Mouse (Mus musculus) kidney, adult 18-20 months (tissue): ENCODE results near the gene Tpx2.

ENCODE experiments used
- DNase-seq: peaks from one replicate; pipeline ENCODE4 v3.0.0; 2021

Gene Tpx2

DNA sequence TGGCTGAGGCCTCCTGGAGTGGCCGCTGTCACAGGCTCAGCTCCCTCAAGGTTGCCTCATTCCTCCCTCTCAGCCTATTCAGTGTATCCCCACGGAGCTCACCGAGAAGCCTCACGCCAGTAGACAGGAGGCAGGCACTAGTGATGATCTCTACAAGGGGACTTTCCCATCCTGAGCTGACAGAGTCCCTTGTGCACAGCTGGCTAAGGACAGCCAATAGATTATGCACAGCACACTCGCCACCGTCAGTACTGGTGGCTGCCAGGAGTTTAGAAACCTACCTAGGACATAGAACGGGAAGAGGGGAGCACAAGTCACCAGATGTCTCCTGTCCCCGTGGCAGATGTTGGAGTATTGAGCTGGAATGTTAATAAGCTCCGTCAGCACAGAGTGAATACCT lies 69.9 kb downstream of the Tpx2 start:
- no peak for DNase-seq

DNA sequence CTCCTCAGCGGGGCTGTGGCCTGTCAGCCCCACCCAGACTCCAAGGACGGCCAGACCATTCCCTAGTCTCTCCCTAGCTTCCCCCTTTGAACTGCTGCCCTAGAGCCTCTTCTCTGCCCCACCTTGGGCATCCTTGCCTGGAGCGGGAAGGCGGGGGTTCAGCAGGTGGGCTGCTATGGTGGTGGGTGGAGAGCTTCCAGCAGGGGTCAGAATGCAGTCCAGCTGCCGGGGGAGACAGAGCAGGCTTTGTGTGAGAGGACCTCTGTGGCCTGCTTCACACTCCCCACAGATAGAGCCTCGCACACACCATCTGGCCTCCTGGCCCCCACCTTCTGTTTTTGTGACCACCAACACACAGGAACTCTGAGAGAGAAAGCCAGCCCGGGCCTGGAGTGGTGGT lies 74.6 kb downstream of the Tpx2 start:
- no peak for DNase-seq

DNA sequence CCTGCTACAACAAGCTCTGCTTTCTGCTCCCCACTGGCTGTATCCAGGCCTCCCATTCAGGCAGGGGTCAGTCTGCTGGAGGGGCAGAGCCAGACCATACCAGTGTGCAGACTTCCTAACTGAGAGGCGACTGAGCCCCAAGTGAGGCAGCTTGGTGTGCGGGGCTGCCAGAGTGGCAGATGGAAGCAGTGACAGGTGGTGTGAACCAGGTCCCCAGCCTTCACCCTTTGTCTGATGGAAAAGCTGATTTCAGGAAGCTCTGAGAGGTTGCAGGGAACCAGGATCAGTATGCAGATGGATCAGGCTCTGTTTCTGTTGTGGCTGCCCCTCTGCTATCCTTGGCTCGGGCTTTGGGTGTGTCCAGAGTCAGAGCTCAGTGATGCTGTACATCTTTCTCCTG lies 75.9 kb downstream of the Tpx2 start:
- no peak for DNase-seq

DNA sequence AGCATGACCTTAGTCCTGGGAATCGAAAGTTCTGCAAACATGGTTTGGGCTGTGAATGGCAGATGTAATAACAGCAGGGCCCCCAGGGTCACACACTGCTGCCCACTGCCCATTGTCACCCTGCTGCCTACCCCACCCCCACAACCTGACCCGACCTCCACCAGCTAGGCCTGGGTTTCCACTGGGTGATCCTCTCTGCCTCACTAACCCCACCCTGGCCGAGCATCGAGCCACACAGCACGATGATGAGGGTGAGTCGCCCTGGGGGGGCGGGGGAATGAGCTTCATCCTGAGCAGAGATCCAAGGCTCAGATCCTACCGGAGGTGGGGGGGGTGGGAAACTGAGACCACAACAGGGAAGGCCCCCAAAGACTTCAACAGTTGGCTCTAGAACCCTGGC lies 76.4 kb downstream of the Tpx2 start:
- no peak for DNase-seq

GRCm38 (mm10) chr2:152924543-152924942 lies 76.8 kb downstream of the Tpx2 start:
- no peak for DNase-seq

- DNase-seq, result peak; percentile 56
Observed at GRCm38 (mm10) chr2:152925189-152925872, 77.6 kb downstream of the Tpx2 start.

GRCm38 (mm10) chr2:152926896-152927295 lies 79.1 kb downstream of the Tpx2 start:
- no peak for DNase-seq

GRCm38 (mm10) chr2:152927371-152927770 lies 79.6 kb downstream of the Tpx2 start:
- no peak for DNase-seq

DNA sequence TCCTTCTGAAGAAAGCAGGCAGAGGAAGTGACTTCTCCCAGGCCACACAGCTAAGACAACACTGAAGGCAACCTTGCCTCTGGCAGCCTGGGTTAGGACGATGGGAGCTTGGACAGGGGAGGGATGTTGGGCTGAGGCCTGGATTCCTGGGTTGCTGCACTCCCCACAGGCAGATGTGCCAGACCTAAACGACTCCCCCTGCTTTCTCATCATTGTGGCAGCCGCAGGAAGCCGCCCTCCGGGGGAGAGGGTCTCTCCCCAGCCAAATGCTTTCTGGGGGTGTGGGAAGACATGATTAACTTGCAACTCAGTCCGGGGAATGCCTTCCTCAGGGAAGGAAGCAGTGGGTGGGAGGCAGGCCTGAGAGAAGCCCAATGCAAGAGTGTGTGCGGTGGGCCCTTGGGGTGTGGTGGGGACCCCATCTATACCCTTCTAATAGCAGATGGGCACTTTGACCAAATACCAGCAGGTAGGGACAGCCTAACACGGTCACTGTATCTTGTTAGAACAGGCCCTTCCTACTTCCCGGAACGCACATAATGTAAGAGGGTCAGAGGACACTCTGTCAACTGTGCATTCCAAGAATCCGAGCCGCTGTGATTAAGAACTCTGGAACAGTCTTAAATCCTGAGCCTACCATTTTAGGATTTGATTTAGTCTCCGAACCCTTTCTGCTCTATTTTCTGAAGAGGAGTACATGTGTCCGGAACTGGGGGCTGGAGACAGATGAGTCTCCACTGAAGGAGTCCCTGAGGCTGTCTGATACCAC lies 80.6 kb downstream of the Tpx2 start:
- no peak for DNase-seq

DNA sequence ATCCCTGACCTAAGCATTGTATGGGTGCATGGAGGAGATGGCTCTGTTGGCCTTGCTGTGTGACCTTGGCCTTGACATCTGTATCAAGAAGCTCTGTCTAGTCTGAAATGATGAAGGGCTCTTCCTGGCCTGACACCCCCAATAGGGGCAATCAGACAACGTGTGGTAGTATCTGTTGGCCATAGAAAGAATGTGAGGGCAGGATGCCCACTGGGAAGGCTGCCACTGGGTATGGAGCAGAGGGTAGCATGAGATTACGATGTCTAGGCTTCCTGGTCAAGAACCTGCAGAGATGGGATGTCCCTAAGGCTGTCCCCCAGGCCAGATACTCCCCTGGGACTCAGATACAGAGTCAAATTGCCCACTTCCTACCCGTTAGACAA lies 81.2 kb downstream of the Tpx2 start:
- no peak for DNase-seq

DNA sequence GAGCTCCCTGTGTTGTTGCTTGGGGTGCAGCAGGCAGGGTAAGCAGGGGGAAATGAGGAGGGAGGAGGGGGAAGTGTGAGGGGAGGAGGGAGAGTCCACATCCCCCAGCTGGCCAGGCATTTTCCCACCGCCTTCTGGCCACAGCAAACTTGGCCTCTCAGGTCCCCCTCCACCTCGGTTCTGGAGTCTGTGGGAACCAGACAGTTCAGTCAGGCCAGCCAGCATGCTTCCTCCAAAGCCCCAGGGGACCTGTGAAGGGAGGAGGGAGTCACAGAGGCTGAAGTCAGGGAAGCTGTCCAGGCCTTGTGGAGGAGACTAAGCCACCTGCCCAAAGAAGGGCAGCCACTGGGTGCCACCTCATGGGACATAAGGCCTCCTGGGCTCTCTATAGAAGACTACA lies 82.5 kb downstream of the Tpx2 start:
- no peak for DNase-seq

DNA sequence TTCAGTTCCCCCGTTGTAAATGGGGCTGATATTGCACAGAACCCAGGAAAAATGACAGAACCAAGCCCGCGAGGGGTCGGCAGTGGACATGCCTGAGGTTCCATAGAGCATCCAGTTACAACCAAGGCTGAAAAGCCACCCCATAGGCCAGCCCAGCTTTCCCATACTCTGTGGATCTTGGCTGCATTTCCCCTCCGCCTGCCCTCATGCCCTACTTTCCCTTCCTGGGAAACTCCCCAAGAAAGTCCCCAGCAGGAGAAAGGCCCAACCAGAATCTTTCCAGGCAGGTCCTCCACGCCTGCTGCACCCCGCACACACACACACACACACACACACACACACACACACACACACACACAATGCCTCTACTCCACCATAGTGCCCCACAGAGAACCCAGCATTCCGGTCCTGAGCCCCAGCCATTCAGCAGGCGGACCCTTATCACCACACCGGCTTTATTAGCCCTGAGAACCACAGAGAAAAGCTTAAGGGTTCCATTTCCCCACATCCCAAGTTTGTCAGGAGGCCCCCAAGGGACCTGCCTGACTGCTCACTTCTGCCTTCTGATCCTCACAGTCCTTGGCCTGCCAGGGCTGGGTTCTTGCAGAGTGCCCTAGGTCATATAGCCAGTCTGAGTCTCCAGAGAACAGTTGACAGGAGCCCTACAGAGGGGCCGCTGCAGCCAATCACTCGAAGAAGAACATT lies 83.8 kb downstream of the Tpx2 start:
- DNase-seq, result no peak

- DNase-seq, result no peak
Observed at GRCm38 (mm10) chr2:152933048-152933447, 85.3 kb downstream of the Tpx2 start, which contains the start of gene Foxs1. Foxs1 (minus strand) TSS chr2:152933208.

GRCm38 (mm10) chr2:152933614-152934013 lies 85.8 kb downstream of the Tpx2 start:
- peak; percentile 63 for DNase-seq

DNA sequence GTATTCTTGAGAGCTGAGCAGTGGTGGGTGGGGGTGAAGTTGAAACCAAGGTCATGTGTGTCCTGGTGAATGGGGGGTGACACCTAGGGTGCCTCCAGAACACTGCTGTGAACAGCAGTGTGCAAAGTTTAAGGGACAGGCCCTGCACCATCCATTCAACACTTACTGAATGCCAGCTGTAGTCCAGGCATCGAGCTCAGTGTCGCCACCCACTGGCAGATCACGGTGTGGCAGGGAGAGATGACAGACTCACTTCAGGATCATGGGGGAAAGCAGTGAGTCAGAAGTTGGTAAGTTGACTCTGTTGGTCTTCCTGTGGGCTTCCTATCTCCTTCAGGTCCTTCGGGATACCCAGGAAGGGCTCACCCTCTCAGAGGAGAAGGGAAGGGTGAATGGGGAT lies 92.1 kb downstream of the Tpx2 start:
- peak; percentile 64 for DNase-seq

- DNase-seq, result no peak
Observed at GRCm38 (mm10) chr2:152941106-152941505, 93.3 kb downstream of the Tpx2 start.

DNA sequence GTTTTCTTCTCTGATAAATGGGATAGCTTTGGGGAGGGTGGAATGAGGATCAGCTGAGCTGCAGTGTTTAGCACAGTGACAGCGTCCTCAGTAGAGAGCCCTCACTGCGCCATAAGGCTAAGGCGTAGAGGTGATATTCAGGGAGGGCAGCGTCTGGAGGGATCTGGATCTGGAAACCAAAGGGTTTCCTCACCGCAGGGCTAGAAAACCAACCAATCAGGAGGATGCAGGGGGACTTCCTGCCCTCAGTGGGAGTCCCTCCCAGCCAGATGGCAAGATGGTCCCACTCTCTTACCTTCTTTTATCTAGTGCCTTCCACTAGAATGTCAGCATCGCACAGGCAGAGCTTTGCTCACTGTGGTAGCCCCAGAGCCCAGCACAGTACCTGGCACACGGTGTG lies 94.0 kb downstream of the Tpx2 start:
- DNase-seq, result no peak

DNA sequence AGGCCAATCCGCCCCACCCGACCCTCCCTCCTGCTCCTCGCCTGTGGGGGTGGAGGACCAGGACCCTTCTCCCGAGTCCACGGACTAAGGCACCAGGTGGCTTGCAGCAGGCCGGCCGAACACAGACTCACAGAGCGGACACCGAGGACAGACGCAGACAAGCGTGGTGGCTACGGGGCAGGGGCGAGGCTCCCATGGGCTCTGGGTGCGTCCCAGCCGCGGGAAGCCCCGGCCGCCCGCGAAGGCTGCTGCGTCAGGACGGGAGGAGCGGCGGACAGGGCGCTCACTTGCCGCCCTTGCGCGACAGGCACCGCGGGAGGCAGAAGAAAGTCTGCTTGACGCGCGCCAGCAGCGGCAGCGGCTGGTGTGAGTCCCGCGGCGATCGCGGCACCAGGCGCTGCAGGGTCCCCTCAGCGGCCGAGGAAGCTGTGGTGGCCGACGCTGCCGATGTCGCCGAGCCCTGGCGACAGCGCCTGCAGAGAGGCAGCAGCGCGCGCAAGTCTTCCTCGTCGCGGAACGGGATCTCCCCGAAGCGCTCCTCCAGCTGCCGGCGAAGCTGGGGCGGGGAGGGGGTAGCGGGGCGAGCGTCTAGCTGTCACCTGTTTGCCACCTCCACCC lies 95.2 kb downstream of the Tpx2 start:
- DNase-seq, result no peak

- no peak for DNase-seq
Observed at GRCm38 (mm10) chr2:152943568-152943967, 95.8 kb downstream of the Tpx2 start.

DNA sequence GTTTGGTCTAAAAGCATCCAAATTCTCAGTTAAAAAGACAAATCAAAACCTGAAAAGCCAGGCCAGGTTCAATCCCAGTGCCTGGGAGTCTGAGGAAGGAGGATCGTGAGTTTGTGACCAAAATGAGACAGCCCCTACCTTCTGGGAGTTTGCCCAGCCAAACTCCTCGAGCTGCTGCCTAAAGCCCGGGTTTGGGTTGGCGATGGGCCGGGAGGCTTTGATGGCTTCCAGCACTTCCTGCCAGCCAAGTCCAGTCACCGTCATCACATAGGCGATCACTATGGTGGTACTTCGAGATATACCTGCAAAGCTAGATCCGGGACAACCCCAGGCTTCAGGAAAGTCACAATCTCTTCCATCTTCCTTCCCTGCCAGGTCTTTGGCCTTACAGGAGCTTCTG lies 96.2 kb downstream of the Tpx2 start:
- DNase-seq, result no peak
